Mouse (Mus musculus): ENCODE measurements around the gene Rab44. TPM values are rescaled to one million over a fixed set of nuclear protein-coding genes. Genes with fewer than 3 reads are reported as not detected.

The Rab44 gene
- polyA plus RNA-seq, 1 experiment from 2014 or later, result not detected

DNA sequence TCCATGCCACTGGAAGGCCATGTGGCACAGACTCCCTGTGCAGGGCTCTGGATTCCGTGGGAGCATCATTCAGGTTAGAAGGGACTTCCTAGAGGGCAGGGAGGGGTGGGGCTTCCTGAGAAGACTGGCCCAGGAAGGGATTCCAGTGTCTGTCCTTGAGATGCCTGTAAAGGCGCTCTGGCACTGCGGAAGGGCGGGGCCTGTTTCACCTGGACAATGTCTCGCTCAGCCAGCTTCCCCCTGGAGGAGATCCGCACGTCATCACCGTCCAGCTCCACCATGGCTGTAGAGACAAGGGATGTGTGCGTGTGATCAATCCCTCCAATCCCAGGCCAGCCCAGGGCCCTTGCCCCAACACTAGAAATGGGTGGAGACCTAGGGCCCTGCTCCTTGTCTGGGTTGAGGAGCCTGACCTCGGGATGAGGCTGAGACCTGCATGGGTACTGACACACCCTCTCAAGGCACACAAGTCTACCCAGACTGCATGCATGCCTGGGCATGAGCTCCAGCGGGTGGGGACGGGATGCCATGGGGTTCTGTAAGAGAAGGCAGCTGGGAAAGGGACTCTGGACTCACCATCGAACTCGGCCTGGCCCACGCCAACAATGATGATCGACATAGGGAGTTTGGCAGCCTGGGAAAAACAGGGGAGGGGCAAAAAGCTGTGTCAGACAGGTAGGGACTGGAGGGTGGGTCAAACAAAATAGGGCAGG is 46.0 kb downstream of the Rab44 start:
- WGBS, result 91% methylated on average over 16 of the region's 16 CpGs
- H3K9ac ChIP-seq (replicated peaks), result no peak overlapping the region
- no peak for ATAC-seq
- peaks cover 29% of the 10 kb centered on the region for H3K4me1 ChIP-seq (replicated peaks)
- no peak overlapping the region for H3K27ac ChIP-seq
- H3K4me2 ChIP-seq (replicated peaks), result no peak overlapping the region
- no peaks in the 10 kb centered on the region for H3K9me3 ChIP-seq
- H3K4me3 ChIP-seq (replicated peaks), result no peak overlapping the region
- no peaks in the 10 kb centered on the region for H3K36me3 ChIP-seq
- H3K27me3 ChIP-seq, result no peaks in the 10 kb centered on the region

DNA sequence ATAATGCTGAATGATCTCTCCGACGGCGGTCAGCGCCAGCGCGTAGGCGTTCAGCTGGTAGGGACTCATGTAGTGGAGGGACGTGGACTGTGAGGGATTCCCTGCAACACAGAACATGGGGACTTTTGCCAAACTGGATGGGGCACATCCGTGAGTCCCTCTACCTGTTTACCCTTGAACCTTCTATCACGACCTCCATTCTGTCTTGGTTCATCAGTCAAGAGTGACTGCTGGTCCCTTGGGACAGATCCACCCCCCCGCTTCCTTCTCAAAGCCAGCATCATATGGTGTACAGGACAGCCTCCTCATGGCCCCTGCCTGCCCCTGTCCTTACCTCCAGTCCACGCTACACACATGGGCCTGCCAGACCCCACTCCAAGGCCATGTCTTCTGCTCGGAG is 48.4 kb downstream of the Rab44 start:
- H3K9me3 ChIP-seq, result no peaks in the 10 kb centered on the region
- H3K4me1 ChIP-seq (replicated peaks), result peaks cover 33% of the 10 kb centered on the region
- H3K27me3 ChIP-seq, result no peaks in the 10 kb centered on the region

DNA sequence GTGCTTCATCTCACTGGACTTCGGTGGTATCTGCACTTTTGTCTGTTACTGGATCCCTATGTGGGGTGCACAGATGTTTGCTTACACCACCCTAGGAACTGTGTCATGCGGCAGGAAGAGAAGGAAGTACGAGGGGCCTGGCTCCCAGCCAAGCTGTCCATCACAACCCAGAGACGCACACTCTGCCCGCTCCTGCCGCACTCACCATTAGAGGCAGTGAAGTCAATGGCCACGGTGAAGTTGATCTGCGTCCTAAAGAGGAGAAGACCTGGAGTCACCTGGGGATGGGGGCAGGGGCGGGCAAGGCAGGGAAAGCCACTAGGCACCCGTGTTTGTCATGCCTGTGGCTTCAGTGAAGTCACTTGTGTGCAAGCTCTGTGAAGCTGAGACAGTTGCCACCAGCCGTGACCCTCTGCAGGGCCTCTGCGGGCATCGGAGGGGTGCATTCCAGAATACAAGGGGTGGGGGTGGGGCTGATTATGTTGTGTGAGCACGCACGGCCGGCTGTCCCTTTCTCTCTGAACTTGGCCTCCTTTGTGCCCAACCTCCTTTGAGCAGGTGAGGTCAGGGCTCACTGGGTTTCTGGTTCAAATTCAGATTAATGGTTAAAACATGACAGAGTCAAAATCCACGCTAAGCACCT is 50.6 kb downstream of the Rab44 start:
- Histone ChIP-seq H3K4me2 (replicated peaks) (no peak overlapping the region), H3K27me3 (no peaks in the 10 kb centered on the region), H3K9me3 (no peaks in the 10 kb centered on the region), H3K27ac (peak overlapping the region; percentile 91), H3K4me1 (replicated peaks) (peaks cover 37% of the 10 kb centered on the region), H3K9ac (replicated peaks) (no peak overlapping the region), H3K4me3 (replicated peaks) (no peak overlapping the region), H3K36me3 (no peaks in the 10 kb centered on the region)
- 14% methylated on average over 17 of the region's 17 CpGs for WGBS
- ATAC-seq, result 0 out of 2 replicates have a peak, but pooled peaks have one; percentile 18

More for the DNA sequence above, 48.4 kb downstream of the Rab44 start:
- ATAC-seq, result no peak
- H3K36me3 ChIP-seq, result no peaks in the 10 kb centered on the region
- no peak overlapping the region for H3K4me2 ChIP-seq (replicated peaks)
- H3K9ac ChIP-seq (replicated peaks), result no peak overlapping the region
- 96% methylated on average over 13 of the region's 13 CpGs for WGBS
- no peak overlapping the region for H3K4me3 ChIP-seq (replicated peaks)
- no peak overlapping the region for H3K27ac ChIP-seq

DNA sequence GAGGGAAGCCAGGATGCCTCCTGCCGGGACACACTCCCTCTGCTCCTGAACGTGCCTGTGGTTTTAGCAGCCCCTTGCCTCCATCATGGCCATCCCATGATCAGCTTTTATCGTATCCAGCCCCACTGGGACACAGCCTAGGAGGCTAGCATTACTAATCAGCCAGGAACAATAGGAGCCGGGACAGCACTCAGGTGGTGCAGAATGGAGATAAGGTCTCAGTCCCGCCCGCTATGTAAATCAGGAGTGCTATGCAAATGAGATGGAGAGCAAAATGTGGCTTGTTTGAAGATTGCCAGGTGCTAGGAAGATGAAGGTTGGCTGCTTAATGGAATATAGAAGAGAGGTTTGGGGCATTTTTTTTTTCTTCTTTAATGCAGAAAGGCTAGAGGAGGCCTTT is 51.5 kb downstream of the Rab44 start:
- Histone ChIP-seq H3K36me3 (no peaks in the 10 kb centered on the region), H3K9ac (replicated peaks) (0 out of 2 replicates have a peak overlapping the region, but pooled peaks have one; percentile 37)
- ATAC-seq, result peak; percentile 84

DNA sequence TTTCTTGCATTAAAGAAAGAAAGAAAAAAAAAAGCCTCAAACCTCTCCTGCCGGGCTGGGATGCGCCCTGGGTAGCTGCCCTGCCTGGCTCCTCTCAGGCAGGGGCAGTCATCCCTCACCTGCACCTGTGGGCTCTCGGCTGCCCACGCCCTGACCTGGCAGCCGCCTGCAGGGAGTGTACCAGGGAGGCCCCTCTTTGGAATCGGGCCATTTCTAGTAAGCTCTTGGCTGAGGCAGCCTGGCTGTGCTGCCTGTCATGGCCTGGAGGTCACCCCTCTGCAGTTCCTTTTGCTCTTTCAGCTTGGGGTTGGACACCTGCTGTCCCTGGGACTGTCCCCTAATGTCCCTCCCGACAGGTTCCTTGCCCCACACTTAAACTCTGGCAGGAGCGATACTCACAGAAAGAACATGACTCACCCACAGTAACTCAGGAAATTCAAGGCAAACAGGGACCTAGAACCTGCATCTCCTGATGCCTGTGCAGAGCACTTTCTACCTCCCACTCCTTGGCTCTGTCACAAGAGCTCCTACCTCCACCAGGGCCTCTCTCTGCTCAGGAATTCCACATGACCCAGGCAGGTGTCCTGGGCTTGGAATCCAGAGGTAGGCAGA is 52.1 kb downstream of the Rab44 start:
- 35% methylated on average over 8 of the region's 8 CpGs for whole genome bisulfite sequencing
- Histone ChIP-seq H3K9ac (replicated peaks) (no peak overlapping the region), H3K4me1 (replicated peaks) (peaks cover 38% of the 10 kb centered on the region), H3K4me3 (replicated peaks) (no peak overlapping the region), H3K9me3 (no peaks in the 10 kb centered on the region), H3K27ac (peak overlapping the region; percentile 91), H3K36me3 (no peaks in the 10 kb centered on the region), H3K27me3 (no peaks in the 10 kb centered on the region), H3K4me2 (replicated peaks) (no peak overlapping the region)
- ATAC-seq, result peak; percentile 46; the same call in 1 of the 2 replicates

More for the DNA sequence above, 51.5 kb downstream of the Rab44 start:
- Histone ChIP-seq H3K9me3 (no peaks in the 10 kb centered on the region), H3K4me1 (replicated peaks) (peaks cover 37% of the 10 kb centered on the region), H3K27me3 (no peaks in the 10 kb centered on the region), H3K4me3 (replicated peaks) (no peak overlapping the region), H3K27ac (peak overlapping the region; percentile 91), H3K4me2 (replicated peaks) (no peak overlapping the region)
- 6% methylated on average over 6 of the region's 6 CpGs for WGBS

DNA sequence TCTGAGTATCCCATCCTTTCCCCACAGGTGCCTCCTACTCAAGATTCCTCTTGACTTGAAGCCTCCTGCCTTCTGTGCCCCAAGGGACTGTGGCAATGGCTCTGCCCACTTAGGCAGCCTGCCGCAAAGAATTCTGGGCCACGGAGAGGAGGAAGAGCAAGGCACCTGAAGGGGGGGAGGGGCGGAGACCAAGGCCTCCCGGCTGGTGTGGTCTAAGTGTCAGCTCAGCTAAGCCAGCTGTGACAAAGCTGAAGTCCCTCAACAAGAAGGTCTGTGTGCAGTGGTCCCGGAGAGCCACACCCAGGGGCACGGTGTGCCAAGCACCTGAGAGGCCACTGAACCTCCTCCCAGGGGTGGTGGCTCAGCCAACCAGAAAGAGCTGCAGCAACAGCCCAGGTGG is 53.4 kb downstream of the Rab44 start:
- H3K27ac ChIP-seq, result no peak overlapping the region
- no peak overlapping the region for H3K4me2 ChIP-seq (replicated peaks)
- no peaks in the 10 kb centered on the region for H3K27me3 ChIP-seq
- no peak for ATAC-seq
- H3K4me3 ChIP-seq (replicated peaks), result no peak overlapping the region
- no peaks in the 10 kb centered on the region for H3K9me3 ChIP-seq
- H3K36me3 ChIP-seq, result no peaks in the 10 kb centered on the region
- 64% methylated on average over 6 of the region's 6 CpGs for WGBS
- H3K4me1 ChIP-seq (replicated peaks), result peaks cover 48% of the 10 kb centered on the region
- no peak overlapping the region for H3K9ac ChIP-seq (replicated peaks)

DNA sequence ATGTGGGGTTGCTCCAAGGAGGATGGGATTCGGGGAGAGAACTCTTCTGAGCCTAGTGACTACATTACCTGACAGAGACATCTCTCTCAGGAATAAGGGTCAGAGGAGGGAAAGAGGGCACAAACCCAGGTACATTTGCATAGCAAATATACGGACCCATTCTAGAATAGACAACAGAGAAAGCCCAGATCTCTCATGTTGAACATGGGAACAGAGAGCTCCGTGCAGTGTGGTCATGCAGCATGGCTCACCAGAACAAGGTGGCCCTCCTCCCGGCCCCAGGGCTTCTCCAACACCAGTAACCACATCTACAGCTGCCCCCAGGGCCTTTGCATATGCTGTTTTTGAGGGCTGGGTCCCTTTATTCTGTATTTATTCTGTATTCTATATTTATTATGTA is 54.5 kb downstream of the Rab44 start:
- no peak for ATAC-seq
- no peak overlapping the region for H3K27ac ChIP-seq
- 87% methylated on average over 4 of the region's 4 CpGs for WGBS

DNA sequence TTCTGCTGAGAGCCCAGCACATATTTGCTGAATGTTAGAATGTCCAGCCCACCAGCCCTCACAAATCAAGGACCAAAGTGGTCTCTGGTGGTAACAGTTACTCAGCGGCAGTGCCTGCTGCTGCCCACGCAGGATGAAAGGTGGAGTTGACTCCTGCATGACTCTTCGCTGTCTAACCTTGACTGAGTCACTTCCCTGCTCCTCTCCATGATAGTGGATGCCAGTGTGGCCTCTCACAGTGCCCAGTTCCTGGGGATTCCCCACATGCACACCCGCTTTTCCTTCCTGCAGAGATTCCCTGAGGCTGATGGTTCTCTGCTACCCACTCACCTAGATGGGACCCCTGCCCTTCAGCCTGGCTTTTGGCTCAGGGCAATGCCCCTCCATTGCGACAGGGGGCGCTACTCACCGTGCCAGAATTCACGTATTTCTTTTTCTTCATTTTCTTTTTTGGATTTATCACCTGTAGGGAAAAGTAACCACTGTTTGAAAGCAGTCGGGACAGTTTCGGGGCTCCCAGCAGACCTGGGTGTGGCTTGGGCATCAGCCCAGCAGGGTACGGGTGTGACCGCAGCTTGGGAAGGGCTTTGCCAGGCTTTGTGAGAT is 55.2 kb downstream of the Rab44 start:
- WGBS, result 81% methylated on average over 12 of the region's 12 CpGs
- Histone ChIP-seq H3K36me3 (no peaks in the 10 kb centered on the region), H3K27me3 (no peaks in the 10 kb centered on the region), H3K9me3 (no peaks in the 10 kb centered on the region), H3K4me3 (replicated peaks) (no peak overlapping the region), H3K4me2 (replicated peaks) (no peak overlapping the region), H3K9ac (replicated peaks) (no peak overlapping the region), H3K27ac (no peak overlapping the region), H3K4me1 (replicated peaks) (peaks cover 48% of the 10 kb centered on the region)
- no peak for ATAC-seq

More for the DNA sequence above, 54.5 kb downstream of the Rab44 start:
- Histone ChIP-seq H3K36me3 (no peaks in the 10 kb centered on the region), H3K27me3 (no peaks in the 10 kb centered on the region), H3K4me3 (replicated peaks) (no peak overlapping the region), H3K9ac (replicated peaks) (no peak overlapping the region), H3K4me2 (replicated peaks) (no peak overlapping the region), H3K9me3 (no peaks in the 10 kb centered on the region), H3K4me1 (replicated peaks) (peaks cover 50% of the 10 kb centered on the region)

DNA sequence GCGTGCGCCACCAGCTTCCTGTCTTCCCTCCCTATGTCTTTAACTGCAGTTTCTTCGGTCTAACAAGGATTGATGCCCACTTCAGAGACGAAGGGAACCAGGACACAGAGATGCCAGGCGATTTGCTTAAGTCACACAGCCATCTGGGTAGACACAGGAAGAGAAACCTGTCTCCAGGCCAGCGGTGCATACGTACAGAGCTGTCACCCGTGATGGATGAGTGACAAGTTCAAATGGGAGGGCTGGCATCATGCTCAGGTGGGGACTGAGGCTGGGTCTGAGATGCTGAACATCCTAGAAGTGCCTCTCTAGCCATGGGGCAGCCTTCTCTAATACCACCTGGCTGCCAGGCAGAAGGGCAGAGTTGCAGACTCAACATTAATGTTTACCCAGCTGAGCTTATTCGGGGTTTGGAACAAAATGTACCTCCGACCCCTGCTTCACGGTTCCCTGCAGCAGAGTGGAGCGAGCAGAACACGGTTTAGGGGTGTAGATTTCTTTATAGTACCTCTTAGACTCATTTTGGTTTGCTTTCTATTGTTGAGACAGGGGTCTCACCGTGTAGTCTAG is 56.6 kb downstream of the Rab44 start:
- Histone ChIP-seq H3K36me3 (no peaks in the 10 kb centered on the region), H3K27ac (no peak overlapping the region), H3K4me3 (replicated peaks) (no peak overlapping the region), H3K27me3 (no peaks in the 10 kb centered on the region), H3K4me2 (replicated peaks) (no peak overlapping the region), H3K9ac (replicated peaks) (no peak overlapping the region), H3K4me1 (replicated peaks) (peaks cover 34% of the 10 kb centered on the region), H3K9me3 (no peaks in the 10 kb centered on the region)
- WGBS, result 78% methylated on average over 14 of the region's 14 CpGs
- no peak for ATAC-seq

DNA sequence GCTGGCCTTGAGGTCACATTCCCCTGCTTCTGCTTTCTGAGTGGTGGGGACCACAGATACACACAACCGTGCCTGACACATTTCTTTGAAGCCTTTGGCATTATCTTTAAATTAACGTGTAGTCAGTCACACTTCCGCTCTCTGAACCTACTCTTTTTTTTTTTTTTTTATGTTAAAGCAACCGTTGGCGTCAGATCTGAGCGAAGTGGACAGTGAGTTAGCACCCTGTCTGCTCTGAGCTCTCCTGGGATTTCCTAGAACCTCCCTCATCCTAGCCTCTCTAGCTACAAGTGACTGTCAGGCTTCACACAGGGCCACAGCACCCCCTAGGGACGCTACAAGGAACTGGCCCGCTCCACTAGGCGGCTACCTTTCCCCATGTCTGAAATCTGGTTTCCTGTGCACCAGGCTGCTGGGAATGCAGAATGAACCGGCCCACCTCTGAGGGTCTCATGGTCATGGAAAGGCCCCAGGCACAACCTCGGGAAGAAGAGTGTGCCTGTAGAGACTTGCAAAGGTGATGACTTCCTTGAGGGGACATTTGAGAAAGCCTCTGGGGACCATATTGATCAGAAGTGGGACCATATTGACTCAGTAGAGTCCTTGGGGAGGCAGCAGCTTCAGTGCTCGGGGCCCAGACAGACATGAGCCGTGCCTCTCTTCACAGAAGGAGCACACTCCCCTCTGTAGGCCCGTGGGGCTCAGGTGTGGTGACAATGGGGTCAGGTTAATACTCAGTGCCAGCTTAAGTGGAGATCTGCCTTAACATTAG is 57.2 kb downstream of the Rab44 start:
- Histone ChIP-seq H3K4me3 (replicated peaks) (no peak overlapping the region), H3K27ac (no peak overlapping the region), H3K9ac (replicated peaks) (no peak overlapping the region), H3K4me2 (replicated peaks) (no peak overlapping the region), H3K36me3 (no peaks in the 10 kb centered on the region), H3K9me3 (no peaks in the 10 kb centered on the region), H3K27me3 (no peaks in the 10 kb centered on the region), H3K4me1 (replicated peaks) (peaks cover 34% of the 10 kb centered on the region)
- 26% methylated on average over 14 of the region's 14 CpGs for WGBS
- peak; percentile 21; the same call in 1 of the 2 replicates for ATAC-seq

DNA sequence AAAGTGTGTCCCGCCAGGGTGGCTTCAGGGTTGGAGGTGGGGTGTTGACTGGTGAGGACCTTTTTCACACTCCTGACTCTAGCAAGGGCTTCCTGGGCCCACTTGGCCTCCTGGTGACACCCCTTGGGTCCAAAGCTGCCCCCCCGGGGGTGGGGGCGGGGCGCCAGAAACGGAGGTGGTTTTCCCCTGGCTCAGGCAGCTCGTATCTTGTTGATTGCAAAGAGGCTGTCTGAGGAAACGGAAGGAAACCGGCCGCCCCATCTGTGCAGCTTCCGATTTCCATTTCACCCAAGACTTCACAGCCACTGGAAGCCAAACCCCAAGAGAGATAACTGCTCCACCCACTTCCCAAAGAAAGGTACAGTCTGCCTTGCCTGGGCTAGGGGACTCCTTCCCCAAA is 58.1 kb downstream of the Rab44 start:
- Histone ChIP-seq H3K27ac (no peak overlapping the region), H3K4me1 (replicated peaks) (peaks cover 36% of the 10 kb centered on the region), H3K4me2 (replicated peaks) (no peak overlapping the region), H3K9me3 (no peaks in the 10 kb centered on the region), H3K9ac (replicated peaks) (no peak overlapping the region), H3K36me3 (no peaks in the 10 kb centered on the region), H3K27me3 (no peaks in the 10 kb centered on the region), H3K4me3 (replicated peaks) (no peak overlapping the region)
- WGBS, result 56% methylated on average over 10 of the region's 10 CpGs
- ATAC-seq, result no peak

Measured in midbrain, embryonic 13.5 days (tissue).